Mouse (Mus musculus) CH12.LX (cell line): ENCODE measurements around the gene Ifi209. TPM values are rescaled to one million over a fixed set of nuclear protein-coding genes. Genes with fewer than 3 reads are reported as not detected.
"Not testable (repeated sequence)": the region's sequence is repeated elsewhere in the genome, so short reads cannot be mapped to it uniquely, and the experiment has no call there.

ENCODE experiments used
- DNase-seq: peaks from one replicate; pipeline ENCODE4 v3.0.0-alpha.2; 2013; ENCODE audit errors: extremely low read depth
- H3K27ac ChIP-seq: 2 replicates; pipeline ENCODE4 v1.5.1; 2012; ENCODE audit warnings: low read depth, mild to moderate bottlenecking, control low read depth, moderate library complexity; ENCODE audit not compliant: insufficient read depth
- H3K27me3 ChIP-seq: replicated peaks from 2 replicates; pipeline ENCODE3; 2012; ENCODE audit warnings: inconsistent platforms
- H3K36me3 ChIP-seq, 2 experiments: replicated peaks in 1 of 2; 2 replicates each; pipeline versions ENCODE3 to v1.6.1; 2012; ENCODE audit warnings: inconsistent platforms in 1 of 2, low read length in 1 of 2, mild to moderate bottlenecking in 1 of 2, mixed read lengths in 1 of 2, moderate library complexity in 1 of 2; ENCODE audit not compliant: control insufficient read depth in 1 of 2, insufficient read depth in 1 of 2
- H3K4me1 ChIP-seq, 2 experiments: 2 replicates each; pipeline ENCODE4 v1.6.1; 2012; ENCODE audit warnings: inconsistent platforms in 1 of 2, moderate library complexity in 1 of 2; ENCODE audit not compliant: insufficient read depth in 2 of 2, control insufficient read depth in 1 of 2
- H3K4me2 ChIP-seq: 2 replicates; pipeline ENCODE4 v1.6.1; 2012; ENCODE audit warnings: low read depth, mild to moderate bottlenecking, control low read depth; ENCODE audit not compliant: poor library complexity, insufficient read depth, severe bottlenecking
- H3K4me3 ChIP-seq, 3 experiments: fragments of 150-350 bp in 1 of 3; sonication (generic) in 1 of 3; replicated peaks in 1 of 3; 2 replicates each; pipeline versions ENCODE3 to v1.5.1; 2011 to 2012; ENCODE audit warnings: low read depth in 2 of 3, low read length in 2 of 3, mild to moderate bottlenecking in 2 of 3, moderate library complexity in 2 of 3, control low read depth in 1 of 3, improper control_type of control experiment in 1 of 3, inconsistent platforms in 1 of 3, mixed read lengths in 1 of 3; ENCODE audit not compliant: poor library complexity in 1 of 3
- H3K79me2 ChIP-seq: replicated peaks from 2 replicates; pipeline ENCODE4 v1.6.1; 2012; ENCODE audit warnings: mild to moderate bottlenecking, moderate library complexity; ENCODE audit not compliant: control insufficient read depth, poor library complexity, insufficient read depth, severe bottlenecking; ENCODE audit errors: extremely low read depth
- H3K9ac ChIP-seq: 2 replicates; pipeline ENCODE4 v1.6.1; 2012; ENCODE audit warnings: low read depth, mild to moderate bottlenecking, control low read depth, moderate library complexity; ENCODE audit not compliant: insufficient read depth
- H3K9me3 ChIP-seq: replicated peaks from 2 replicates; pipeline ENCODE3; 2012; ENCODE audit warnings: low read length, inconsistent platforms, mixed read lengths
- IRF4 ChIP-seq: IDR thresholded peaks from 2 replicates; pipeline ENCODE4 v1.6.1; 2014; ENCODE audit warnings: low read depth, mild to moderate bottlenecking, inconsistent platforms, low read length, improper control_type of control experiment
- JUND ChIP-seq: conservative IDR thresholded peaks from 2 replicates; pipeline ENCODE4 v1.6.1; 2011; ENCODE audit warnings: low read depth, low read length, improper control_type of control experiment
- KAT2A ChIP-seq: IDR thresholded peaks from 2 replicates; pipeline ENCODE4 v1.6.1; 2012; ENCODE audit warnings: low read length, improper control_type of control experiment, inconsistent platforms; ENCODE audit not compliant: insufficient replicate concordance
- MAZ ChIP-seq: IDR thresholded peaks from 2 replicates; pipeline ENCODE4 v1.6.1; 2012; ENCODE audit warnings: low read depth, mild to moderate bottlenecking, inconsistent platforms, low read length, improper control_type of control experiment, moderate library complexity
- MYC ChIP-seq: IDR thresholded peaks from 2 replicates; pipeline ENCODE4 v1.6.1; 2011; ENCODE audit warnings: low read depth, mild to moderate bottlenecking, improper control_type of control experiment, low read length
- RAD21 ChIP-seq: IDR thresholded peaks from 2 replicates; pipeline ENCODE4 v1.6.1; 2011; ENCODE audit warnings: low read depth, mild to moderate bottlenecking, low read length, improper control_type of control experiment, moderate library complexity
- SMC3 ChIP-seq: IDR thresholded peaks from 2 replicates; pipeline ENCODE4 v1.6.1; 2011; ENCODE audit warnings: low read depth, low read length, improper control_type of control experiment
- TCF12 ChIP-seq: IDR thresholded peaks from 2 replicates; pipeline ENCODE4 v1.6.1; 2014; ENCODE audit warnings: low read depth, mild to moderate bottlenecking, inconsistent platforms, low read length, improper control_type of control experiment
- UBTF ChIP-seq: IDR thresholded peaks from 2 replicates; pipeline ENCODE4 v1.6.1; 2012; ENCODE audit warnings: low read depth, mild to moderate bottlenecking, inconsistent platforms, low read length, improper control_type of control experiment, moderate library complexity
- ZKSCAN1 ChIP-seq: IDR thresholded peaks from 2 replicates; pipeline ENCODE4 v1.6.1; 2012; ENCODE audit warnings: low read depth, inconsistent platforms, low read length, improper control_type of control experiment, borderline replicate concordance
- dilution Hi-C: fragments of 300-500 bp; cut with MboI; formaldehyde crosslinking; loops from 2 replicates; pipeline ENCODE4 v1.14.3; 2020; ENCODE audit warnings: low sequenced_read_pairs; ENCODE audit not compliant: extremely low pct_unique_long_range_greater_than_20kb, extremely low pct_ligation_motif_present
- in situ Hi-C: fragments of 300-500 bp; cut with MboI; formaldehyde crosslinking; loops from 3 replicates; pipeline ENCODE4 v1.14.3; 2019; ENCODE audit warnings: low sequenced_read_pairs, low pct_ligation_motif_present, low pct_unique_long_range_greater_than_20kb, mixed read lengths
- polyA plus RNA-seq: library from polyadenylated mRNA; unstranded; fragments of >175 nt; gene quantifications from 2 replicates; pipeline ENCODE4 v1.2.1, GENCODE M21; 2012; ENCODE audit warnings: low read depth; ENCODE audit not compliant: insufficient read length
- total RNA-seq, 2 experiments: library from RNA; depleted of rRNA; stranded (reverse); fragments of 300-350 nt in 1 of 2; fragments of >200 nt in 1 of 2; gene quantifications; 2 replicates each; pipeline ENCODE4 v1.2.3; 2012 to 2014

Gene Ifi209
- total and polyA plus RNA-seq, 3 experiments, result 0.72 to 6.2 (median 3.2) TPM

- dilution Hi-C loops, result no loop called here
- no peaks in the 10 kb centered on the region for H3K9me3 ChIP-seq
- DNase-seq, result no peak
- no peaks in the 10 kb centered on the region for H3K27me3 ChIP-seq
- no peak overlapping the region for H3K27ac ChIP-seq
- no peaks in the 10 kb centered on the region for H3K4me1 ChIP-seq
- no peak overlapping the region for H3K4me2 ChIP-seq
- no peak overlapping the region for H3K4me3 ChIP-seq
- no peak overlapping the region for H3K9ac ChIP-seq
- no peaks in the 10 kb centered on the region for H3K79me2 ChIP-seq
- peaks cover 0 to under 1% of the 10 kb centered on the region in 2 experiments for H3K36me3 ChIP-seq
- no peak for TF ChIP-seq JUND
- TF ChIP-seq RAD21, result no peak
- TF ChIP-seq IRF4, result no peak
- no peak for TF ChIP-seq UBTF
- no peak for TF ChIP-seq MAZ
- TF ChIP-seq, all 38 proteins: peak for 0
- in situ Hi-C loops, result no loop called here
Observed at GRCm38 (mm10) chr1:173633969-173634645, 3.4 kb downstream of the Ifi209 start.

- Histone ChIP-seq H3K4me1 (no peaks in the 10 kb centered on the region), H3K27ac (no peak overlapping the region), H3K4me2 (no peak overlapping the region), H3K9me3 (no peaks in the 10 kb centered on the region), H3K4me3 (no peak overlapping the region), H3K79me2 (no peaks in the 10 kb centered on the region), H3K27me3 (no peaks in the 10 kb centered on the region), H3K9ac (no peak overlapping the region), H3K36me3 (no peaks in the 10 kb centered on the region)
- in situ Hi-C loops (no loop called here), dilution Hi-C loops (no loop called here)
- no peak for TF ChIP-seq KAT2A
- TF ChIP-seq SMC3, result no peak
- TF ChIP-seq TCF12, result no peak
- TF ChIP-seq, all 38 proteins: peak for 0
- no peak for DNase-seq
Observed at GRCm38 (mm10) chr1:173645393-173645792, 14.7 kb downstream of the Ifi209 start.

- H3K9me3 ChIP-seq, result no peaks in the 10 kb centered on the region
- in situ Hi-C loops, result no loop called here
- H3K4me3 ChIP-seq, result no peak overlapping the region
- no peak overlapping the region for H3K27ac ChIP-seq
- no peak overlapping the region for H3K9ac ChIP-seq
- no peak for TF ChIP-seq ZKSCAN1
- TF ChIP-seq MYC, result no peak
- TF ChIP-seq, all 38 proteins: peak for 0
- Histone ChIP-seq H3K27me3 (no peaks in the 10 kb centered on the region), H3K79me2 (no peaks in the 10 kb centered on the region), H3K4me1 (no peaks in the 10 kb centered on the region), H3K36me3 (no peaks in the 10 kb centered on the region), H3K4me2 (no peak overlapping the region)
- dilution Hi-C loops, result no loop called here
- DNase-seq, result no peak
Observed at GRCm38 (mm10) chr1:173657973-173658372, 27.3 kb downstream of the Ifi209 start.

DNA sequence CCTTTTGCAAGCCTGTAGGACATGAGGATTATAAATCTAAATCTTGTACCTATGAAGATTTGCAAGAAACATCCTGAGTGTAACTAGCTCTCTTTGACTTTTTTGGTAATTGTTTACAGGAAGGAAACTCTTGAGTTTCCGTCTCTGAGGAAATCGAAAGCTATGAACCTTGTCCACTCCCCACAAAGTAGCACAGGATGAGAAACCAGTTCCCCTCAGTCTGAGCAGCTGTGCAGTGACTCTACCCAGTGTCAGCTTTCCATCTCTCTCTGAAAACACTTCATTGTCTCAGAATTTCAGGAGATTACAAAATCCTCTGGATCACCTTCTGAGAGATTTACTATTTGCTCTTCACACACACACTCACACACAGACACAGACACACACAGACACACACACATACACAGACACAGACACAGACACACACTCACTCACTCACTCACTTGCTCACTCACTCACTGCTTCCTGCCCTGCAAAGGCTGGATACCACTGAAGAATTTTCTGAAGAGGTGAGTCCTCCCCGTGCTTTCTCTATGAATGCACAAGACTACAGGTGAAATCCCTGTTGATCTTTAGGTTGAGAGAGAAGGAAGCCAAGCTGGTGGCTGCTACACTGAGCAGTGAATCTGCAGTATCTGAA lies 42.9 kb downstream of the Ifi209 start, which contains the start of gene Ifi208:
Gene Ifi208, plus strand, starts transcription at position 218 of the 640 bp plus-strand sequence.
- peak within 1 kb of the TSS; percentile 71; the same call in 1 of the 2 replicates for H3K4me2 ChIP-seq
- dilution Hi-C loops, H3K4me3 ChIP-seq, in situ Hi-C loops, H3K79me2 ChIP-seq, H3K4me1 ChIP-seq, H3K27ac ChIP-seq, H3K9me3 ChIP-seq, H3K27me3 ChIP-seq, H3K9ac ChIP-seq, DNase-seq, H3K36me3 ChIP-seq: not testable (repeated sequence)

- H3K36me3 ChIP-seq, H3K9ac ChIP-seq, H3K4me2 ChIP-seq, dilution Hi-C loops, H3K9me3 ChIP-seq, H3K4me3 ChIP-seq, H3K4me1 ChIP-seq, in situ Hi-C loops, H3K27ac ChIP-seq, H3K79me2 ChIP-seq, DNase-seq, H3K27me3 ChIP-seq: not testable (repeated sequence)
Observed at GRCm38 (mm10) chr1:173678605-173679004, 47.9 kb downstream of the Ifi209 start.
